Mouse (Mus musculus) mesoderm, embryonic 11.5 days (tissue): Measurements from ENCODE around the gene Gm5771.
"Not testable (repeated sequence)": the region's sequence is repeated elsewhere in the genome, so short reads cannot be mapped to it uniquely, and the experiment has no call there.

Experiments
- DNase-seq: peaks from one replicate; pipeline ENCODE4 v3.0.0-alpha.2; 2012; ENCODE audit warnings: low read depth, low spot score

Gm5771 gene

DNA sequence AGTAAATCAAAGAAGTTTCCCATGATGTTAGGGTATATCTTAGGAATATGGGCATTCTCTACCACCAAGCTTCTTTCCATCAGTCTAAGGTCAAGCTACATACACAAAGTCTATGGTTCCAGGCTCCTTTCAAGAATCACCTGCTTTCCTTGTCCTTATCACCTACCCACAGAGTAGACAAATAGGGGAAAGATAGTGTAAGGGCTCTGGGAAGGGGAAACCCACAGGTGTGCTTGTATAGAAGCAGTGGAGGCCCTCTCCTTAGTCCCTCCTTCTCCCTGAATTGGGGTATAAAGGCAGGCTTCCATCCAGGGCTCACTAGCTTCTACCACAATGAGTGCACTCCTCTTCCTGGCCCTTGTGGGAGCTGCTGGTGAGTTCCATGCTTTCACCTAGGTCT is at the start of gene Gm5771:
Gene Gm5771, plus strand, starts transcription at position 301 of the 400 bp plus-strand sequence.
- DNase-seq: not testable (repeated sequence)

DNA sequence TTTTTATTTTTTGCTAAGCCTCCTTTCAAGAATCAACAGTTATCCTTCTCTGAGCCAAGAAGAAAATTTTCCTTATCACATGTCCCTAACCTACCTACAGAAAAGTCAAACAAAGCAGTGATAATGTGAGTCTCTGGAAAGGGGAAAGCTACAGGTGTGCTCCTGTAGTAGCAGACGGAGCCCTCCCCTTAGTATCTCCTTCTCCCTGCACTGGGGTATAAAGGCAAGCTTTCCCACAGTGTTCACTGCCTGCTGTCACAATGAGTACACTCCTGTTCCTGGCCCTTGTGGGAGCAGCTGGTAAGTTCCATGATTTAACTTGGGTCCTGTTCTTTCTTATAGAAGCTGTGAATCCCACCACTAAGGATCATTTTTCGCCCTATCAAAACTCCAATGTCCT is 38.2 kb upstream of the Gm5771 start, which contains the start of gene Try10:
Gene Try10, plus strand, starts transcription at position 174 of the 400 bp plus-strand sequence.
- DNase-seq: no peak

DNA sequence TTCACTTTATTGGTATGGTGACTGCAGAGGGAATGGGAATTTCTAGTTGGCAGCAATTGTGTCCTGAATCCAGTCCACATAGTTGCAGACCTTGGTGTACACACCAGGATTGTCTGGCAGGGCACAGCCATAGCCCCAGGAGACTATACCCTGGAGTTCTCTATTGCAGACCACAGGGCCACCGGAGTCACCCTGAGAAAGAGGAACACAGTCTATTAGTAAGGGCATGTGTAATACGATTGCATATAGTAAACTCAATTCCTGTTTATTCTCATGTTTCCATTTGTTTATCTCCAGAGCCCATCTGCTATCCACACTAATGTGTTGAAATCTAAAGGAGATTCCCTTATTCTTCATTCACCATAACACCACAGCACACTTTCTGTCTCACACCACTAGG is 18.4 kb upstream of the Gm5771 start:
- not testable (repeated sequence) for DNase-seq

DNA sequence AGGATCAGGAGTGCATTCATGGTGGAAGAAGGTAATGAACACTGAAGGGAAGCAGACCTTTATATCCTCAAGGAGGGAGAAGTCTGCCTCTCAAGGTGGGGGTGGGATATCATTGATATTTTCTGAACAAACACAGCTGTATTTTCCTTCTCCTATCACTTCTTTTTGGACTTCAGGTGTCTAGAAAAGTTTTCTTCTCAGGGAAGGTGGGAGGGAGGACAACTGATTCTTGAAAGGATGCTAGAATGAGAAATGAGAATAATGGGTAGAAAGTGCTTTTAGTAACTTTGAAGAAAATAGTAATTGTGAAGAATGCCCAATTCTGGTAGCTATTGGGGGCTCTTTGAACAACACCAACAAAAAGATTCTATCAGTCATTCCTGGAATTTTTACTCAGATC is 14.6 kb upstream of the Gm5771 start, which contains the start of gene Prss3:
Gene Prss3, minus strand, starts transcription at position 101 of the 400 bp plus-strand sequence.
- DNase-seq: not testable (repeated sequence)

DNA sequence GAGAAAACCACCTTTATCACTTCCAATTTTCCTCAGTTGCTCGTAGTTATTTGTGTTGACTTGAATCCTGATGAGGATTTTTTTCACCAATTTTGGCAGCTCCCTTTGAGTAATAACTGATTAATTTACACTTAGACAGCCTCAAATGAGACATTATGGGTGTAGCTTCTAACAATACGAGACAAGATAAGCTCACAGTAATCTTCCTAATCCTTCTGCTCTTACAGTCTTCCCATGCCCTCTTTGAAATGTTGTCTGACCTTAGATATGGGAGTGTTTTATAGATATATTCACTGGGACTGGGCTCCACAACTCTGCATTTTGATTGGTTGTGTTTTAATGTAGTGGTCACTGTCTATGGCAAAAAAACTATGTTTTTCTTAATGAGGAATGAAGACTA is 5.4 kb upstream of the Gm5771 start:
- no peak for DNase-seq

DNA sequence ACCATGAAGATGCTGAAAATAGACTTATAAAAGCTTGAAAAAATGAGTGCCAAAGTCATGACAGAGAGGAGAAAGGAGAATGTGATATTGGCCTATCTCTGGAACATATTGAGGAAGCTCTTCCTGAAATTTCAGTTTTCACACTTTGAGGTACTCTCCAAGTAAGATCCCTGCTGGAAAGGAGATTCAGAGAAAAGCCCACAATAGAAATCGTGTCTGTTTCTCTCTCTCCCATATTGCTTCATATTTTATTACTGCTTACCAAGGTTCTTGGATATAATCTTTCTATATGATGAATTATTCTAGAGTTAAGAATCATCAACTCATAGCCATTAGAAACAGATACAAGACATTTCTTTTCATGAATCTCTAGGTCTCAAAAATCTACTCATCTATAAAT is 516 bp upstream of the Gm5771 start:
- DNase-seq: not testable (repeated sequence)

DNA sequence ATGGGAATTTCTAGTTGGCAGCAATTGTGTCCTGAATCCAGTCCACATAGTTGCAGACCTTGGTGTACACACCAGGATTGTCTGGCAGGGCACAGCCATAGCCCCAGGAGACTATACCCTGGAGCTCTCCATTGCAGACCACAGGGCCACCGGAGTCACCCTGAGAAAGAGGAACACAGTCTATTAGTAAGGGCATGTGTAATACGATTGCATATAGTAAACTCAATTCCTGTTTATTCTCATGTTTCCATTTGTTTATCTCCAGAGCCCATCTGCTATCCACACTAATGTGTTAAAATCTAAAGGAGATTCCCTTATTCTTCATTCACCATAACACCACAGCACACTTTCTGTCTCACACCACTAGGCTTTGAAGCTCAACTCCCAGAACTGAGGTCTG is 50.1 kb downstream of the Gm5771 start:
- not testable (repeated sequence) for DNase-seq

DNA sequence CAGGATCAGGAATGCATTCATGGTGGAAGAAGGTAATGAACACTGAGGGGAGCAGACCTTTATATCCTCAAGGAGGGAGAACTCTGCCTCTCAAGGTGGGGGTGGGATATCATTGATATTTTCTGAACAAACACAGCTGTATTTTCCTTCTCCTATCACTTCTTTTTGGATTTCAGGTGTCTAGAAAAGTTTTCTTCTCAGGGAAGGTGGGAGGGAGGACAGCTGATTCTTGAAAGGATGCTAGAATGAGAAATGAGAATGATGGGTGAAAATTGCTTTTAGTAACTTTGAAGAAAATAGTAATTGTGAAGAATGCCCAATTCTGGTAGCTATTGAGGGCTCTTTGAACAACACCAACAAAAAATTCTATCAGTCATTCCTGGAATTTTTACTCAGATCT is 53.9 kb downstream of the Gm5771 start, which contains the start of gene Gm10334:
Gene Gm10334, minus strand, starts transcription at position 101 of the 400 bp plus-strand sequence.
- not testable (repeated sequence) for DNase-seq
